ENCODE assay signal across 15 mouse cellular contexts in the genomic region with DNA sequence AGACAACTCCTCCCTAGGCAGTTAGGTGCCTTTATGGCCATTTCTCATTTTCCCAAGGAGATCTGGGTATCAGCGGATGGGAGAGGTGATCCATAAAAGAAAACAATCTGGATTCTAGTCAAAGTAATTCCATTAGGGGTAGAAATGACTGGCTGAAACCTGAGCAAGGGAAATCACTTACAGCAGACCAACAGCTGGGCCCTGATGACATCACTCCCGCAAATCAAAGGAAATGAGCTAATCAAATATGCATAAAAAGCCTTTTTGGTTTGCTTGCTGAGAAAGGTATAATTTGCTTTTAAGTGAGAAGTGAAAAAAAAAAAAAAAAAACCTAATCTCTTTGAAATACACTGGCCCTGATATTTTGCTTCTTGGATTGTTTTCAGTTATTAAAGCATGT.
"Had no signal": no experiment of that assay in that cellular context is flagged by ENCODE, and none has a peak within 500 bp of the region (broad histone marks: within the 10 kb centered on the region; RNA-seq: fewer than 3 reads in every experiment).

No protein-coding gene starts in this region.

- H3K4me2 ChIP-seq: limb, embryonic 15.5 days; liver, embryonic 12.5 days; lung, embryonic 14.5 days; midbrain, embryonic 15.5 days; neural tube, embryonic 15.5 days; stomach, embryonic 15.5 days had no signal

- DNase-seq: kidney, adult 18-20 months; kidney, postnatal 36 days; layer of hippocampus, adult 9-11 months; layer of hippocampus, postnatal 36 days; lung, embryonic 14.5 days; lung, postnatal 10 days; lung, postnatal 4 days; thymus, adult 2 months; thymus, postnatal 25 days had no signal

- H3K4me3 ChIP-seq: limb, embryonic 15.5 days; liver, embryonic 12.5 days; midbrain, embryonic 10.5 days; midbrain, embryonic 15.5 days; neural tube, embryonic 15.5 days; stomach, embryonic 15.5 days had no signal

- H3K4me1 ChIP-seq: limb, embryonic 15.5 days; liver, embryonic 12.5 days; midbrain, embryonic 10.5 days; midbrain, embryonic 15.5 days; stomach, embryonic 15.5 days had no signal

- H3K9me3 ChIP-seq: limb, embryonic 15.5 days; liver, embryonic 12.5 days; midbrain, embryonic 10.5 days; midbrain, embryonic 15.5 days; neural tube, embryonic 15.5 days; stomach, embryonic 15.5 days had no signal

- H3K36me3 ChIP-seq: limb, embryonic 15.5 days; liver, embryonic 12.5 days; midbrain, embryonic 10.5 days; midbrain, embryonic 15.5 days; neural tube, embryonic 15.5 days; stomach, embryonic 15.5 days had no signal

- H3K27ac ChIP-seq: limb, embryonic 15.5 days; liver, embryonic 12.5 days; midbrain, embryonic 10.5 days; midbrain, embryonic 15.5 days; neural tube, embryonic 15.5 days; stomach, embryonic 15.5 days had no signal

- ATAC-seq: liver, embryonic 12.5 days; midbrain, embryonic 15.5 days had no signal

- H3K9ac ChIP-seq: limb, embryonic 15.5 days; liver, embryonic 12.5 days; lung, embryonic 14.5 days; midbrain, embryonic 15.5 days; neural tube, embryonic 15.5 days; stomach, embryonic 15.5 days had no signal

- H3K27me3 ChIP-seq: limb, embryonic 15.5 days; liver, embryonic 12.5 days; midbrain, embryonic 15.5 days; neural tube, embryonic 15.5 days; stomach, embryonic 15.5 days had no signal
